Mouse (Mus musculus) layer of hippocampus, adult 18-20 months (tissue): Measurements from ENCODE around the gene Saa2. TPM values are rescaled to one million over a fixed set of nuclear protein-coding genes. Genes with fewer than 3 reads are reported as not detected.

ENCODE experiments used
- DNase-seq, 2 experiments: peaks; one replicate each; pipeline ENCODE4 v3.0.0; 2022; ENCODE audit warnings: low spot score in 2 of 2
- total RNA-seq, 2 experiments: library from RNA; stranded (reverse); gene quantifications; 2 replicates each; pipeline ENCODE4 v1.2.3; 2021

Gene Saa2
- total RNA-seq, 2 experiments from 2014 or later: not detected

GRCm38 (mm10) chr7:46761049-46761795, 9.6 kb downstream of the Saa2 start:
- DNase-seq: no peak

- DNase-seq: no peak
Observed at GRCm38 (mm10) chr7:46762601-46763000, 11.0 kb downstream of the Saa2 start.

- DNase-seq: no peak
Observed at GRCm38 (mm10) chr7:46764672-46765071, 13.1 kb downstream of the Saa2 start.

DNA sequence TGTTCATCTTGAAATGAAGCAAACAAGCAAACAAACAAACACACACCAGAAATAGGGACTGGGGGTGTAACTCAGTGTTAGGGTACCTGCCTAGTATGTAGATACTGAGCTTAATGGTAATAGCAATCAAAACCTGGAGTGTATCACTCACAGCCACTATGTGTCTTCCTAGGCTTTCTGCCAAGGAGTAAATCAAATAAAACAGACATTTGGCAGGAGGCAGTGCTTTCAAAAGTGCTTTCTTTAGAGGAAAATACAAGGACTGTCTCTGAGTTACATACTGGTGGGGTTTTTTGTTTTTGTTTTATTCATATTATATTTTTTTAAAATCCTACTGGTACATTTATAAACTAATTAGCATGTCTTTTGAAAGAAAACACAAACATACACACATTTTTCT, 15.8 kb downstream of the Saa2 start:
- DNase-seq: no peak

DNA sequence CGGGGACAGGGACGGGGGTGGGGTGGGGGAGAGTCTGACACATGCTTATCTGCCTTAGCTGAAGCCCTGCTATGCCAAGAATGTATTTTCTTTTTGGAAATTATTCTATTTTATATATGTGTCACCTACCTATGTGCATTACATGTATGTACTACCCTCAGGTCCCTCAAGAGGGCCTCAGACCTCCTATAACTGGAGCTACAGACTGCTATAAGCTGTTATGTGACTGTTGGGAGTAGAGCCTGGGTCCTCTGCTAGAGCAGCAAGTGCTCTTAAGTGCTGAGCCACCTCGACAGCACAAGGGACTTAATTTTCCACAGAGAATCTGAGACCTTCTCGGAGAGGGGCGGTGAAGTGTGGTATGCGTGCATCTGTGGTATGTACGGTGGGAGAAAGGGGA, 16.9 kb downstream of the Saa2 start:
- no peak for DNase-seq

GRCm38 (mm10) chr7:46770706-46771105, 19.1 kb downstream of the Saa2 start:
- DNase-seq: peak in 1 of 2 experiments; percentile 61

DNA sequence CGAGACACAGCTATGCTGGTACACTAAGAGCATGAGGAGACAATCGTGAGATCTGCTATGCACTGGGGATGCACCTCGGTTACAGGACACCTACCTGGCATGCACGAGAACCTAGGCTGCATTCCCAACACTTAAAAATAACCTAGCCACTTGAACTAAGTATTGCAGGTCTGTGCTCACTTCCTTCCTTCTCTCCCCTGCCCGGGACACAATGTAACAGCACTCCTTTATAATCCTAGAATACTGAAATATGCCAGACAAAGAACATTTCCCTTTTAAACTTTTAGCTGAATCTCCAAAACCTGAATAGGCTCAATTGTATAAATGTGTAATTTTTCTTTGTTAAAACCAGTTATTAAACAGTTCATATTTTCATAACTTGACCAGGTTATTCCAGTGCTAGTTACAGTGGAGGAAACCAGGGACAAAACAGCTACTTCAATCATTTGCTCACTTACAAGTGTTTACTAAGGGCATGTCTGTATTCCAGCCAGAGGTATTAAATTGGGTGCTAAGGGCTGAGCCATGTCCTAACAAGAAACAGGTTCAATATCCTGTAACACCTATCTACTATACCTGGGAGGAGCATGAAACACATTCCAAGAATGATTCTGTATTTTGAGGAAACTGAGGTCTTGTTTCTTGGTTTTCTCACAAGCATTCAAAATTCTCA, 37.7 kb downstream of the Saa2 start:
- no peak for DNase-seq

- no peak for DNase-seq
Observed at GRCm38 (mm10) chr7:46793871-46794270, 42.3 kb downstream of the Saa2 start.

- peak; percentile 95 to 98 for DNase-seq
Observed at GRCm38 (mm10) chr7:46795287-46796205, 44.0 kb downstream of the Saa2 start, which contains the start of the genes Hps5 and Gtf2h1. Hps5 (minus strand) TSS chr7:46796064. Gtf2h1 (plus strand) TSS chr7:46796103.

DNA sequence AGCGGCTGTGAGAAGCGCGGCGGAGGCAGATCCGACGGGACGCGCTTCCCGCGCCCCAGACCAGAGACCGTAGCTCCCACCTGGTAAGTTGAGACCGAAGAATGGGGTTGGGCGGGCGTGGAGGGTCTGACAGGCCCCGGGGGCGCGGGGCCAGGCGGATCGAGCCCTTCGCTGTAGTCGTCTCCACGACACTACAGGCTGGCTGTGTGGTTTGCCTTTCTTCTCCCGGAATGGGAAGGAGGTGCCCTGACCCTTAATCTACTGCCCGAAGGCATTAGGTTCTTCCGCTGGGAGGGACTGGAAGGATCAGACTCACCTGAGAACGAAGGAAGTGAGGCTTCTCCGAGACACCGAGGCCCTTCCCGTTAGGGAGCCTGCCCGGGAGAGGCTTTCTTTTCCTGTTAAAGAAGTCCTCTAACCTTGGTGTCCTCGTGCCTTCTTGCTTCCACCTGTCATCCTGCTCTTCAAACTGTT, 44.7 kb downstream of the Saa2 start:
- no peak for DNase-seq

DNA sequence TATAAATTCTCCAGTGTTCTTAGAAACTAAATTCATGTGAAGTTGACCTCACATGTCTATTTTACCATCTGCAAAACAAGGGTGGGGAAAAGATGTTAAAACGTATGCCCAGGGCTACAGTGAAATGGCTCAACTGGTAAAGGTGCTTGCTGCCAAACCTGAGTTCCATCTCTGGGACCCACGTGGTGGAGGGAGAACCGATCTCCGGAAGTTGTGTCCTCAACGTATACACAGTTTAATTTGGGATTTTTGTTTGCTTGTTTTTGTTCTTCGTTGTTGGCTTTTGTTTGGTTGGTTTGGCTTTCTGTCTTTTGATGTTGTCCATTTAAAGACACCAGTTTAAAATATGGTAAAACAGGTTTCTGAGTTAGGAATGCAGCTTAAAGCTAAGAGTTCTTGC, 45.2 kb downstream of the Saa2 start:
- DNase-seq: no peak

Other genes with a start within 250 kb of the Saa2 start
- gene Sergef, start 112.0 kb upstream of the Saa2 start, total RNA-seq: 10 to 100 TPM; 47.9 to 50.8 TPM
- under 1 TPM in 1 of 2 experiments, not detected in 1; 0.23 TPM for gene Tph1, start 79.3 kb upstream of the Saa2 start, total RNA-seq
- 10 to 100 TPM; 10.1 to 10.6 TPM for gene Saal1, start 41.1 kb upstream of the Saa2 start, total RNA-seq
- not detected for gene Saa3, start 36.1 kb upstream of the Saa2 start, total RNA-seq
- not detected for gene Saa4, start 19.2 kb upstream of the Saa2 start, total RNA-seq
- not detected for gene Saa1, start 8.8 kb upstream of the Saa2 start, total RNA-seq
- gene Hps5, start 44.3 kb downstream of the Saa2 start, total RNA-seq: 10 to 100 TPM; 14.4 to 15.1 TPM
- 10 to 100 TPM; 39.7 to 41.8 TPM for gene Gtf2h1, start 44.3 kb downstream of the Saa2 start, total RNA-seq
- gene Ldha, start 89.7 kb downstream of the Saa2 start, total RNA-seq: 100 to 1,000 TPM; 296 to 308 TPM
- gene Ldhc, start 109.4 kb downstream of the Saa2 start, total RNA-seq: not detected
- 10 to 100 TPM; 70.7 to 72.3 TPM for gene Tsg101, start 168.2 kb downstream of the Saa2 start, total RNA-seq
- gene Uevld, start 206.7 kb downstream of the Saa2 start, total RNA-seq: 10 to 100 TPM; 14.3 to 16.4 TPM
- not detected for gene Gm9999, start 231.8 kb downstream of the Saa2 start, total RNA-seq